Mouse (Mus musculus): Measurements from ENCODE around the gene Wdr74. TPM values are rescaled to one million over a fixed set of nuclear protein-coding genes. Genes with fewer than 3 reads are reported as not detected.

Wdr74 gene
- total RNA-seq (2023), result 92.0 TPM

DNA sequence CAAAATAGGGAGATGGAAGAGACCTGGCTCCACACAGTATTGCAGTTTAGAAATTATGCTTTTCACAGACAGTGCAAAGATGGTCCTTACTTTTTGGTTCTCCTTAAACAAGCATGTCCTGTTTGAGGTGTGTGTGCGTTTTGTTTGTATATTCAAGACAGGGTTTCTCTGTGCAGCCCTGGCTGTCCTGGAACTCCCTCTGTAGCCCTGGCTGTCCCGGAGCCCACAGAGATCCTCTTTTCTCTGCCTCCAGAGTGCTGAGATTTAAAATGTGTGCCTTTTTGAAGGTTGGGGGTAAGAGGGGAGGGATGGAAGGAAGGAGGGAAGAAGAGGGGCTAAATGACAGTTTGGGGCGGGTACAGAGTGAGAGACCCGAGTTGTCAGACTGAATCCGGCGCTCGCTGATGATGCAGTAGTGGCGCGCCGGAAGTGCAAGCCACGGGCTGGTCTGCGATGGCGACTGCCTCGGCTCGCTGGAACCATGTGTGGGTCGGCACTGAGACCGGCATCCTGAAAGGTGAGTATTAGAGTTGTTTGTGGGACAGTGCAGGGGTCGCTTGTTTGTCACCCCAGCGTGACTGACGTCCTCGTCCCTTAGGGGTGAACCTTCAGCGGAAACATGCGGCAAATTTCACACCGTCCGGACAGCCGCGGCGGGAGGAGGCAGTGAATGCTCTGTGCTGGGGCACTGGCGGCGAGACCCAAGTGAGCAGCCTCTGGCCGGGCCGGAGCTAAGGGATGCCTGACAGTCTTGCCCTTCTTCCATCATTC is at the start of gene Wdr74:
Gene Wdr74, plus strand, starts transcription at position 439 of the 771 bp plus-strand sequence.

DNA sequence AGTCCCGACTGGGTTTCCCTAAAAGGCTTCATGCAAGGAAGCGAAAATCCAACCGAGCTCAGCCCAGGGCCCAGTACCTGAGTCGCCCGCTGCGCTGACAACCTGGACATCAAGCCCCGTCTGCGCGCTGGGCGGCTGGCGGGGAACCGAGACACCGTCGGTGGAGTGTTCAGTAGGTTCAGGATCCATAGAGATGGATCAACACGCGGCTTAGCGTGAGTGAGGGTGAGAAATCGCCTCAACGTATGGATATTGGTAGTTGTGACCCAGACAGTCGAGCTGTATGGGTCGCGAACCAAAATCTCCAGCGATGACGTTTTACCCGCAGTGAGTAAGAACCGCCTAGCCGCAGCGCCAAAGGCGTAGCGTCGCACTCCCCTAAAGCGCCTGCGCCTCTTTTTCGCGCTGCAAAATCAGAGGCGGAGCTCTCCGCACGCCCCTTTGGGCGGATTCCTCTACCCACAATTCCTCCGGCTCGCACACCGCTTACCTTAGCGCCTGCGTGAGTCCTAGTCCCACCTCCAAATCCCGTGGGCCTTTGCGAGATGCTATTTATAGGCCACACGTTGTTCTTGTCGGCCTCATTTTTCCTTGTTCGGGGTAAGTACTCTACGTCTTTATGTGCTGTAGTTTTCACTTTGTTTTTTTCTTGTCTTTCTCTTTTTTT is 12.6 kb upstream of the Wdr74 start, which contains the start of gene Slc3a2:
Gene Slc3a2, minus strand, starts transcription at position 463 of the 667 bp plus-strand sequence.

DNA sequence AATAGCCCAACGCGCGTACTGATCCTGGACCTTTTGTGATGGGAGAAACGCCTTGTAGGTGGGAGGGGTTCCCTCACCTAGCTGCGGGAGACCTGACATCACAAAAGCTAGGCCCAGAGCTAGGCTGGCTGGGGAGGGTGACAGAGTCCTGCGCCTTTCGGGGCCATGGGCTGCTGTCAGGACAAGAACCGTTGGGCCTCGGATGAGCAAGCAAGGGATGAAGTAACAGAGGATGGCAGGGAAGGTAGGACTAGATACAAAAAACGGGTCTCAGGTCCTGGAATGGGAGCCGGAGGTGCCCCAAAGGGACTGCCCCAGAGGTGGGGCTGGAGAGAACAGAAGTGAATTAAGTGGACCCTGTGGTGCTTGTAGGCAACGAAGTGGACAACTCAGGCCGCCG is 5.0 kb downstream of the Wdr74 start, which contains the start of gene 1700092M07Rik:
Gene 1700092M07Rik, plus strand, starts transcription at position 116 of the 400 bp plus-strand sequence.

DNA sequence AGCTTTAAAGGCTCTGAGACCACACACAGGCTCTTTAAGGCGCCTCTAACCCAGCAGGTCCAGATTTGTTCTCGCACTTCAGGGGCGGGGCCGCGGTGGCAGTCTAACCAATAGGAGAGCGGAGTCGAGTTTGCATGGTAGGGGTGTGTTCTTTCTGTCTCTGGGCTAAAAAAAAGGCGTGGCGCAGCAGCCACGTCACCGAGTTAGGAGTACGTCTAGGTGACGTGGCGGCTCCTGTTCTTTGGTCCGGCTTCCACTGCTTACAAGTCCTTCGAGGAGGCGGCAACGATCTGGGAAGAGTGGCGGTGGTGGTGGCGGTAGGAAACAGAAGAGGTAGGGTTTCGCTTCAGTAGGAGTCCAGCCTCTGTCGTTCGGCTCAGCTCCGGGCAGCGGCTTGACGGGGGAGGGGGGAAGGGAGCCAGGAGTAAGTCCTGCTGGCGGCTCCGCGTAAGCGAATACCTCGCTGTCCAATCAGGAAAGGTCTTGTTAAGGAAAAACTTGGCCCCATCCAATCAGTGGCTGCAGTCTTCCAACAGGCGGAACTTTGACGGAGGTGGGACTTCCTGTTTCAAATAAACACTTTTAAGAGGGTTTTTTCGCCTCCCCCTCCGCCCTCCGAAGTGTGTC is 5.7 kb downstream of the Wdr74 start, which contains the start of gene Stx5a:
Gene Stx5a, plus strand, starts transcription at position 171 of the 627 bp plus-strand sequence.

DNA sequence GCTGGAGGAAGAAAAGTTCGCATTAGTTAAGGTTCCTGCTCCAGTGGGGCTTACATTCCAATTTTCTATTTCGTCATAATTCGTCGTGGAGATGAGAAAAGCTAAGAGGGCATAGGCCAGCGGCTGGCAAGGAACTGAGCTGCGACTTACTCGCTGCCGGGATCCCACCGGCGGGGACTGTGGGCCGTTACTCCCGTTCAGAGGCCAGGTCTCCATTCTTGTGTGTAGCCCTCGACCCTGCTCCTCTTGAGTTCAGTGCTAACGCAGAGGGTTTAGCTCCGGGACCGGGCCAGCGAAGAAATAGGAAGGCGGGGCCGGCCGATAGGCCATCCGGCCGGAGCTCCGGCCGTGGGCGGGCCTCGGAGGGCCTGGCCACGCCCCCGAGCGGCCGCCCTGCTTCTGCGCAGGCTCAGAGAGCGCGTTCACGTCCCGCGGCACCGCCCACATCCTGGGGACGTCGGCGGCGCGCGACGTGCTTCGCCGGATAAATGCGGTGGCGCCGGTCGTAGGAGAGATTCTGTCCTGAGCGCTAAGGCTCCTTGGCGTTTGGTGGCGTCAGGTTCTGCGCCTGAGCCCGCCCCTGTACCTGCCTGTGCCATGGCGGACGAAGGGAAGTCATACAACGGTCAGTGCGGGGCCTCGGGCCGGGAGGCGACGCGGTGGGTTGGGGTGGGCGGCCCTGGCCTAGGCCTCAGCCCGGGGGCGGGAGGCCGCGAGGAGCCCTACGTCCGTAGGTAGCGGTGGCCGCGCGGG is 21.2 kb downstream of the Wdr74 start, which contains the start of gene Nxf1:
Gene Nxf1, plus strand, starts transcription at position 439 of the 753 bp plus-strand sequence.

DNA sequence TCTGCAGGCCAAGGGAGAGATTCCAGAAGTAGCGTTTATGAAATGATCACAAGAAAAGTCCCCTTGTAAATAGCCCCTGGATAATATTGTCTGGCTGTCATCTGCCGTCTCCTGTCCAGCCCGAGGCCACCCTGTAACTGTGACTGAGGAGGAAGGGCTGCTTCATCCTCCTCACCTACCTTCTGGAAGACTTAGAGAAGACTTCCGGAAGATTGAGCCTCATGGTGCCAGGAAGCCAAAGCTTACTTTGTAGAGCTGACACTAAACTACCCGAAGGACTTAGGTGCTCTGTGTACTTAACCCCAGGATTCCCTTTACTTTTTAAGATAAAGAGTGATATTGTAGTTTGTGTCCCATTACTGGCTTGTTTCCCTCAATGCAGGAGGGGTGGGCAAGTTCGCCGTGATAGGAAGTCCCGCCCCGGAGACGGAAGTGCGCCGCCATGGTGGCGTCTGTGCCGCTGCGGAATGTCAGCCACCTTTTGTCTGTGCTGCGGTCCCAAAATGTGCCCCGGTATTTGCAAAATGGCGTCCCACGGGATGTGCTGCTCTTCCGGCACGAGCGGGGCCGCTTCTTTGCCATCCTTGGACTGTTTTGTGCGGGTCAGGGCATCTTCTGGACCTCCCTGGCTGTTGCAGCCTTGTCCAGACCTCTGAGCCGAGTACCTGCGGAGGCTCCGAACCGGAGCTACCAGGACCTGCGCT is 35.1 kb downstream of the Wdr74 start, which contains the start of gene Tmem223:
Gene Tmem223, plus strand, starts transcription at position 430 of the 704 bp plus-strand sequence.

DNA sequence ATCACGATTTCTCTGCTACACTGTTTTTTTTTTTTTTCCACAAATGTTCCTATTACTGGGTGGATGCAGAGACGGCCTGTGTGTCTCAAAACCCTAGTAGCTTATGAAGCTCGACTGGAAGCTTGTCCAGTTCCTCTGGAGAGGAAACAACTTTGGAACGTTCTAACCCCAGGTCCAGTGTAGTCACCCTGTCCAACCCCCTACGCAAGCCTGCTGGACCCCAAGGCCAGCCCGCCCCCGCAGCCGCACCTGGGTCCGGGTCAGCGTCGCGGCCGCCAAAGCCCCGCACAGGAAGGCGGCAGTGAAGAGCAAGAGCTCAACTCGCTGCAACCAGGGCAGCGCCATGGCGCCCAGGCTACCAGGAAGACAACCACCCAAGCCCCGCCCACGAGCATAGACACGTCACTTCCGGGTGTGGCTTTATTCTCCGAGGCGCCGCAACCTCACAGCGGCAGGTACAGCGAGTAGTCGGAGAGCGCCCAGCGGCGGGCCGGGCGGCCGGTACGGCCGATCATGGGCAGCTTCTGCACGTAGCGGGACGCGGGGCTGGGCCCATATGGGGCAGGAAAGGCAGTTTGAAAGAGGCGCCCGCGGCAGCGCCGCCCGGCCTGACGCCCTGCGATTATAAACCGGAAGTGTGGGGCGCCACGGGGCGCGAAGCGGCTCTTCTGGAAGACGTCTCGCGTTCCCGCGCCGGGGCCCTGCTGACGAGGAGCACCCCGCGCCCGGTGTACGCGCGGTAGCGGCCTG is 38.6 kb downstream of the Wdr74 start, which contains the start of gene Tmem179b:
Gene Tmem179b, minus strand, starts transcription at position 382 of the 750 bp plus-strand sequence.

DNA sequence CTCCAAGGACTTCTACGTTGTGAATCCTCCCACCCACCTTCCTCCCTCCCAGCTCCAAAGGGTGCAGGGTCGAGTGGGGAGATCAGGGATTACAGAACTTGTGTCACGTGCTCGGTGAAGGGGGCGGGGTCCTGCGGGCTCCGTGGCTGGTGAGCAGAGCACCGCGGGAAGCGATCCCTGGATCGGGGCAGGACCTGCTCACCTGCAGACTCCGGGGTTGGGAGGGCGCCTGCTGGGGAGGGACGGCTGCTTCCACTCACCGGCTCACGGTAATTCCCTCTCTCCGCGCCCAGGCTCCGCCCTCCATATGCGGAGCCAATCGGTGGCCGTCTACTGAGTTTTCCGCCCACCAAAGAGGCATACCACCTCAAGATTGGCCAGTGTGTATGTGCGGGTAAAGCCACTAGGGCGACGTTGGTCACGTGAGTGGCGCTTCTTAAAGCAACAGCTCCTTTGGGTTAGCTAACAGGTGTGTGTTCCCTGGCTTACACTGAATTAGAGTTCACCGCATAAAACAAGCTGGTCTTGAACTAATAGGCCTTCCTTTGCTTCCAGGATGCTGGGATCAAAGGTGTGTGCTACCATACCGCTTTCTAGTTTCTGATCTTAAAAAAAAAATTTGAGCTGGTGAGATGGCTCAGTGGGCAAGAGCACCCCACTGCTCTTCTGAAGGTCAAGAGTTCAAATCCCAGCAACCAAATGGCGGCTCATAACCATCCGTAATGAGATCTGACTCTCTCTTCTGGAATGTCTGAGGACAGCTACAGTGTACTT is 50.6 kb downstream of the Wdr74 start, which contains the start of gene Taf6l:
Gene Taf6l, minus strand, starts transcription at position 410 of the 774 bp plus-strand sequence.

Other genes with a start within 250 kb of the Wdr74 start
- not detected for gene Slc22a8, start 144.6 kb upstream of the Wdr74 start, total RNA-seq (2023)
- gene Slc22a6, start 117.8 kb upstream of the Wdr74 start, total RNA-seq (2023), result not detected
- not detected for gene Chrm1, start 72.0 kb upstream of the Wdr74 start, total RNA-seq (2023)
- 174 TPM for gene Slc3a2, start 12.5 kb upstream of the Wdr74 start, total RNA-seq (2023)
- gene 1700092M07Rik, start 4.9 kb downstream of the Wdr74 start, total RNA-seq (2023), result 7.7 TPM
- gene Stx5a, start 5.6 kb downstream of the Wdr74 start, total RNA-seq (2023), result 251 TPM
- gene Nxf1, start 21.2 kb downstream of the Wdr74 start, total RNA-seq (2023), result 533 TPM
- 39.0 TPM for gene Tmem223, start 35.2 kb downstream of the Wdr74 start, total RNA-seq (2023)
- 68.8 TPM for gene Tmem179b, start 38.6 kb downstream of the Wdr74 start, total RNA-seq (2023)
- gene Taf6l, start 50.6 kb downstream of the Wdr74 start, total RNA-seq (2023), result 10.7 TPM
- gene Polr2g, start 62.8 kb downstream of the Wdr74 start, total RNA-seq (2023), result 62.8 TPM
- gene Zbtb3, start 66.7 kb downstream of the Wdr74 start, total RNA-seq (2023), result 0.77 TPM
- 25.7 TPM for gene Ttc9c, start 83.5 kb downstream of the Wdr74 start, total RNA-seq (2023)
- 104 TPM for gene Hnrnpul2, start 84.2 kb downstream of the Wdr74 start, total RNA-seq (2023)
- gene AC129217.1, start 93.9 kb downstream of the Wdr74 start, total RNA-seq (2023), result 8.5 TPM
- gene Bscl2, start 101.6 kb downstream of the Wdr74 start, total RNA-seq (2023), result 39.8 TPM
- gene Gng3, start 103.4 kb downstream of the Wdr74 start, total RNA-seq (2023), result not detected
- gene Lrrn4cl, start 114.9 kb downstream of the Wdr74 start, total RNA-seq (2023), result 1.0 TPM
- gene Ubxn1, start 135.7 kb downstream of the Wdr74 start, total RNA-seq (2023), result 118 TPM
- gene Uqcc3, start 145.1 kb downstream of the Wdr74 start, total RNA-seq (2023), result 36.8 TPM
- gene Lbhd1, start 147.9 kb downstream of the Wdr74 start, total RNA-seq (2023), result 15.5 TPM
- not detected for gene Gm49403, start 148.1 kb downstream of the Wdr74 start, total RNA-seq (2023)
- 28.3 TPM for gene 1810009A15Rik, start 153.0 kb downstream of the Wdr74 start, total RNA-seq (2023)
- not detected for gene Gm49416, start 153.1 kb downstream of the Wdr74 start, total RNA-seq (2023)
- gene Ints5, start 157.2 kb downstream of the Wdr74 start, total RNA-seq (2023), result 21.0 TPM
- gene Ganab, start 162.2 kb downstream of the Wdr74 start, total RNA-seq (2023), result 133 TPM
- 47.9 TPM for gene B3gat3, start 184.5 kb downstream of the Wdr74 start, total RNA-seq (2023)
- 4.2 TPM for gene Rom1, start 193.5 kb downstream of the Wdr74 start, total RNA-seq (2023)
- 81.1 TPM for gene Eml3, start 193.7 kb downstream of the Wdr74 start, total RNA-seq (2023)
- gene Mta2, start 206.0 kb downstream of the Wdr74 start, total RNA-seq (2023), result 190 TPM
- gene Tut1, start 218.0 kb downstream of the Wdr74 start, total RNA-seq (2023), result 37.9 TPM
- gene Eef1g, start 231.2 kb downstream of the Wdr74 start, total RNA-seq (2023), result 593 TPM